Mouse (Mus musculus): ENCODE data around the gene Slit3. TPM values are rescaled to one million over a fixed set of nuclear protein-coding genes. Genes with fewer than 3 reads are reported as not detected.

Gene Slit3
- polyA plus RNA-seq, 1 experiment from 2014 or later, result 3.5 TPM

GRCm38 (mm10) chr11:35337493-35337892, 216.5 kb downstream of the Slit3 start:
- H3K27ac ChIP-seq (replicated peaks; ENCODE audit: low read depth, low read length), result no peak overlapping the region
- ATAC-seq (ENCODE audit: low FRiP score, low TSS enrichment) (no peak), DNase-seq (no peak)
- no peaks in the 10 kb centered on the region for H3K9me3 ChIP-seq (ENCODE audit: control insufficient read depth, low read length)
- H3K4me2 ChIP-seq (ENCODE audit: low read length), result no peak overlapping the region
- H3K4me1 ChIP-seq (ENCODE audit: control insufficient read depth, insufficient read depth, low read length), result no peaks in the 10 kb centered on the region
- no peaks in the 10 kb centered on the region for H3K36me3 ChIP-seq (ENCODE audit: control insufficient read depth, insufficient read depth, low read length)
- no peak overlapping the region for H3K4me3 ChIP-seq (replicated peaks; ENCODE audit: low read depth, low read length)
- 83% methylated on average over 8 of the region's 8 CpGs for WGBS
- H3K27me3 ChIP-seq (ENCODE audit: control insufficient read depth, insufficient read depth, low read length), result peaks cover 14% of the 10 kb centered on the region
- H3K9ac ChIP-seq (replicated peaks; ENCODE audit: low read length), result no peak overlapping the region

GRCm38 (mm10) chr11:35337927-35338819, 217.1 kb downstream of the Slit3 start:
- Histone ChIP-seq H3K9me3 (ENCODE audit: control insufficient read depth, low read length) (no peaks in the 10 kb centered on the region), H3K36me3 (ENCODE audit: control insufficient read depth, insufficient read depth, low read length) (no peaks in the 10 kb centered on the region), H3K27me3 (ENCODE audit: control insufficient read depth, insufficient read depth, low read length) (peaks cover 14% of the 10 kb centered on the region), H3K9ac (replicated peaks; ENCODE audit: low read length) (no peak overlapping the region), H3K27ac (replicated peaks; ENCODE audit: low read depth, low read length) (no peak overlapping the region), H3K4me2 (ENCODE audit: low read length) (no peak overlapping the region), H3K4me3 (replicated peaks; ENCODE audit: low read depth, low read length) (no peak overlapping the region), H3K4me1 (ENCODE audit: control insufficient read depth, insufficient read depth, low read length) (no peaks in the 10 kb centered on the region)
- no peak for ATAC-seq (ENCODE audit: low FRiP score, low TSS enrichment)
- DNase-seq, result no peak
- 74% methylated on average over 19 of the region's 19 CpGs for WGBS

- Histone ChIP-seq H3K4me3 (replicated peaks; ENCODE audit: low read depth, low read length) (no peak overlapping the region), H3K27me3 (ENCODE audit: control insufficient read depth, insufficient read depth, low read length) (peaks cover 20% of the 10 kb centered on the region; the same call in 1 of the 2 replicates), H3K4me1 (ENCODE audit: control insufficient read depth, insufficient read depth, low read length) (no peaks in the 10 kb centered on the region), H3K9me3 (ENCODE audit: control insufficient read depth, low read length) (no peaks in the 10 kb centered on the region), H3K27ac (replicated peaks; ENCODE audit: low read depth, low read length) (no peak overlapping the region), H3K4me2 (ENCODE audit: low read length) (no peak overlapping the region), H3K9ac (replicated peaks; ENCODE audit: low read length) (no peak overlapping the region), H3K36me3 (ENCODE audit: control insufficient read depth, insufficient read depth, low read length) (no peaks in the 10 kb centered on the region)
- ATAC-seq (ENCODE audit: low FRiP score, low TSS enrichment) (no peak), DNase-seq (no peak)
- WGBS, result 85% methylated on average over 6 of the region's 6 CpGs
These were observed 219.7 kb downstream of the Slit3 start for GRCm38 (mm10) chr11:35340752-35341151.

GRCm38 (mm10) chr11:35342486-35342885, 221.5 kb downstream of the Slit3 start:
- Histone ChIP-seq H3K4me2 (ENCODE audit: low read length) (no peak overlapping the region), H3K4me1 (ENCODE audit: control insufficient read depth, insufficient read depth, low read length) (no peaks in the 10 kb centered on the region), H3K27me3 (ENCODE audit: control insufficient read depth, insufficient read depth, low read length) (peaks cover 26% of the 10 kb centered on the region), H3K9me3 (ENCODE audit: control insufficient read depth, low read length) (no peaks in the 10 kb centered on the region), H3K4me3 (replicated peaks; ENCODE audit: low read depth, low read length) (no peak overlapping the region), H3K36me3 (ENCODE audit: control insufficient read depth, insufficient read depth, low read length) (no peaks in the 10 kb centered on the region), H3K9ac (replicated peaks; ENCODE audit: low read length) (no peak overlapping the region), H3K27ac (replicated peaks; ENCODE audit: low read depth, low read length) (no peak overlapping the region)
- WGBS, result 76% methylated on average over 5 of the region's 5 CpGs
- ATAC-seq (ENCODE audit: low FRiP score, low TSS enrichment), result no peak
- DNase-seq, result no peak

- Histone ChIP-seq H3K9me3 (ENCODE audit: control insufficient read depth, low read length) (no peaks in the 10 kb centered on the region), H3K27me3 (ENCODE audit: control insufficient read depth, insufficient read depth, low read length) (peaks cover 29% of the 10 kb centered on the region), H3K4me1 (ENCODE audit: control insufficient read depth, insufficient read depth, low read length) (no peaks in the 10 kb centered on the region), H3K4me2 (ENCODE audit: low read length) (no peak overlapping the region), H3K27ac (replicated peaks; ENCODE audit: low read depth, low read length) (no peak overlapping the region), H3K36me3 (ENCODE audit: control insufficient read depth, insufficient read depth, low read length) (no peaks in the 10 kb centered on the region), H3K4me3 (replicated peaks; ENCODE audit: low read depth, low read length) (no peak overlapping the region), H3K9ac (replicated peaks; ENCODE audit: low read length) (no peak overlapping the region)
- 85% methylated on average over 13 of the region's 13 CpGs for WGBS
- no peak for DNase-seq
- ATAC-seq (ENCODE audit: low FRiP score, low TSS enrichment), result no peak
These were observed 224.9 kb downstream of the Slit3 start for GRCm38 (mm10) chr11:35345696-35346480.

- ATAC-seq (ENCODE audit: low FRiP score, low TSS enrichment) (no peak), DNase-seq (no peak)
- H3K9ac ChIP-seq (replicated peaks; ENCODE audit: low read length), result no peak overlapping the region
- H3K4me1 ChIP-seq (ENCODE audit: control insufficient read depth, insufficient read depth, low read length), result no peaks in the 10 kb centered on the region
- no peak overlapping the region for H3K27ac ChIP-seq (replicated peaks; ENCODE audit: low read depth, low read length)
- WGBS, result 18% methylated on average over 4 of the region's 4 CpGs
- no peaks in the 10 kb centered on the region for H3K9me3 ChIP-seq (ENCODE audit: control insufficient read depth, low read length)
- no peaks in the 10 kb centered on the region for H3K36me3 ChIP-seq (ENCODE audit: control insufficient read depth, insufficient read depth, low read length)
- no peak overlapping the region for H3K4me3 ChIP-seq (replicated peaks; ENCODE audit: low read depth, low read length)
- no peak overlapping the region for H3K4me2 ChIP-seq (ENCODE audit: low read length)
- peaks cover 29% of the 10 kb centered on the region; the same call in 1 of the 2 replicates for H3K27me3 ChIP-seq (ENCODE audit: control insufficient read depth, insufficient read depth, low read length)
These were observed 227.1 kb downstream of the Slit3 start for GRCm38 (mm10) chr11:35348099-35348498.

GRCm38 (mm10) chr11:35350968-35351367, 229.9 kb downstream of the Slit3 start:
- ATAC-seq (ENCODE audit: low FRiP score, low TSS enrichment) (no peak), DNase-seq (no peak)
- H3K4me2 ChIP-seq (ENCODE audit: low read length), result no peak overlapping the region
- no peak overlapping the region for H3K4me3 ChIP-seq (replicated peaks; ENCODE audit: low read depth, low read length)
- H3K9me3 ChIP-seq (ENCODE audit: control insufficient read depth, low read length), result no peaks in the 10 kb centered on the region
- H3K9ac ChIP-seq (replicated peaks; ENCODE audit: low read length), result no peak overlapping the region
- 9% methylated on average over 4 of the region's 4 CpGs for WGBS
- no peaks in the 10 kb centered on the region for H3K4me1 ChIP-seq (ENCODE audit: control insufficient read depth, insufficient read depth, low read length)
- H3K36me3 ChIP-seq (ENCODE audit: control insufficient read depth, insufficient read depth, low read length), result no peaks in the 10 kb centered on the region
- H3K27me3 ChIP-seq (ENCODE audit: control insufficient read depth, insufficient read depth, low read length), result peaks cover 40% of the 10 kb centered on the region; the same call in 1 of the 2 replicates
- no peak overlapping the region for H3K27ac ChIP-seq (replicated peaks; ENCODE audit: low read depth, low read length)

- H3K27me3 ChIP-seq (ENCODE audit: control insufficient read depth, insufficient read depth, low read length), result peaks cover 41% of the 10 kb centered on the region
- no peaks in the 10 kb centered on the region for H3K9me3 ChIP-seq (ENCODE audit: control insufficient read depth, low read length)
- no peak overlapping the region for H3K4me2 ChIP-seq (ENCODE audit: low read length)
- WGBS, result 5% methylated on average over 2 of the region's 2 CpGs
- no peak overlapping the region for H3K4me3 ChIP-seq (replicated peaks; ENCODE audit: low read depth, low read length)
- no peak for DNase-seq
- no peaks in the 10 kb centered on the region for H3K4me1 ChIP-seq (ENCODE audit: control insufficient read depth, insufficient read depth, low read length)
- no peak for ATAC-seq (ENCODE audit: low FRiP score, low TSS enrichment)
- no peak overlapping the region for H3K9ac ChIP-seq (replicated peaks; ENCODE audit: low read length)
- H3K27ac ChIP-seq (replicated peaks; ENCODE audit: low read depth, low read length), result no peak overlapping the region
- H3K36me3 ChIP-seq (ENCODE audit: control insufficient read depth, insufficient read depth, low read length), result no peaks in the 10 kb centered on the region
These were observed 230.4 kb downstream of the Slit3 start for GRCm38 (mm10) chr11:35351376-35351775.

Measured in midbrain, embryonic 14.5 days (tissue).